Mouse (Mus musculus): ENCODE data around the gene 4930590J08Rik. TPM values are rescaled to one million over a fixed set of nuclear protein-coding genes. Genes with fewer than 3 reads are reported as not detected.
"Not testable (repeated sequence)": the region's sequence is repeated elsewhere in the genome, so short reads cannot be mapped to it uniquely, and the experiment has no call there.

4930590J08Rik gene
- polyA plus RNA-seq, 1 experiment from 2014 or later: 0.29 TPM

GRCm38 (mm10) chr6:91896783-91897182 is 5.8 kb upstream of the 4930590J08Rik start:
- H3K4me3 ChIP-seq: no peak overlapping the region
- no peaks in the 10 kb centered on the region for H3K27me3 ChIP-seq
- no peak overlapping the region for H3K9ac ChIP-seq
- WGBS: 90% methylated on average over 3 of the region's 3 CpGs
- H3K4me2 ChIP-seq: no peak overlapping the region
- H3K9me3 ChIP-seq: no peaks in the 10 kb centered on the region
- peaks cover 84% of the 10 kb centered on the region for H3K36me3 ChIP-seq
- ATAC-seq (ENCODE audit: borderline replicate concordance, extremely low read depth, low FRiP score, low TSS enrichment): no peak
- H3K27ac ChIP-seq: no peak overlapping the region
- H3K4me1 ChIP-seq: no peaks in the 10 kb centered on the region

- Histone ChIP-seq H3K9me3 (no peaks in the 10 kb centered on the region), H3K4me1 (no peaks in the 10 kb centered on the region), H3K4me2 (no peak overlapping the region), H3K27ac (no peak overlapping the region), H3K27me3 (no peaks in the 10 kb centered on the region), H3K4me3 (no peak overlapping the region), H3K9ac (no peak overlapping the region), H3K36me3 (peaks cover 50% of the 10 kb centered on the region)
- peak; percentile 57; the same call in 1 of the 2 replicates for ATAC-seq (ENCODE audit: borderline replicate concordance, extremely low read depth, low FRiP score, low TSS enrichment)
- 33% methylated on average over 5 of the region's 5 CpGs for WGBS
These were observed 1.1 kb upstream of the 4930590J08Rik start for GRCm38 (mm10) chr6:91901505-91901904.

- H3K9me3 ChIP-seq: no peaks in the 10 kb centered on the region
- 84% methylated on average over 10 of the region's 10 CpGs for WGBS
- H3K4me3 ChIP-seq: no peak overlapping the region
- H3K27ac ChIP-seq: no peak overlapping the region
- H3K36me3 ChIP-seq: no peaks in the 10 kb centered on the region
- no peaks in the 10 kb centered on the region for H3K4me1 ChIP-seq
- H3K27me3 ChIP-seq: no peaks in the 10 kb centered on the region
- no peak overlapping the region for H3K9ac ChIP-seq
- no peak for ATAC-seq (ENCODE audit: borderline replicate concordance, extremely low read depth, low FRiP score, low TSS enrichment)
- no peak overlapping the region for H3K4me2 ChIP-seq
These were observed 11.4 kb downstream of the 4930590J08Rik start for GRCm38 (mm10) chr6:91914011-91914410.

- no peak overlapping the region for H3K27ac ChIP-seq
- no peak overlapping the region for H3K4me2 ChIP-seq
- no peak overlapping the region for H3K4me3 ChIP-seq
- ATAC-seq (ENCODE audit: borderline replicate concordance, extremely low read depth, low FRiP score, low TSS enrichment): no peak
- no peak overlapping the region for H3K9ac ChIP-seq
- H3K4me1 ChIP-seq: no peaks in the 10 kb centered on the region
- H3K27me3 ChIP-seq: no peaks in the 10 kb centered on the region
- WGBS: 41% methylated on average over 4 of the region's 4 CpGs
- H3K36me3 ChIP-seq: no peaks in the 10 kb centered on the region
- H3K9me3 ChIP-seq: no peaks in the 10 kb centered on the region
These were observed 14.7 kb downstream of the 4930590J08Rik start for GRCm38 (mm10) chr6:91917286-91917685.

GRCm38 (mm10) chr6:91917716-91918115 is 15.1 kb downstream of the 4930590J08Rik start:
- Histone ChIP-seq H3K27ac (no peak overlapping the region), H3K27me3 (no peaks in the 10 kb centered on the region), H3K9ac (no peak overlapping the region), H3K4me2 (no peak overlapping the region), H3K9me3 (no peaks in the 10 kb centered on the region), H3K4me1 (no peaks in the 10 kb centered on the region), H3K36me3 (no peaks in the 10 kb centered on the region), H3K4me3 (no peak overlapping the region)
- 79% methylated on average over 11 of the region's 11 CpGs for WGBS
- ATAC-seq (ENCODE audit: borderline replicate concordance, extremely low read depth, low FRiP score, low TSS enrichment): no peak

GRCm38 (mm10) chr6:91931231-91931630 is 28.6 kb downstream of the 4930590J08Rik start:
- Histone ChIP-seq H3K4me2 (no peak overlapping the region), H3K27me3 (no peaks in the 10 kb centered on the region), H3K9me3 (no peaks in the 10 kb centered on the region), H3K27ac (peak overlapping the region; percentile 36; the same call in 1 of the 2 replicates), H3K9ac (no peak overlapping the region), H3K4me1 (peaks cover 13% of the 10 kb centered on the region; the same call in 1 of the 2 replicates), H3K36me3 (no peaks in the 10 kb centered on the region), H3K4me3 (no peak overlapping the region)
- WGBS: 38% methylated on average over 5 of the region's 5 CpGs
- no peak for ATAC-seq (ENCODE audit: borderline replicate concordance, extremely low read depth, low FRiP score, low TSS enrichment)

- Histone ChIP-seq H3K4me3 (no peak overlapping the region), H3K27ac (no peak overlapping the region), H3K9ac (no peak overlapping the region), H3K27me3 (no peaks in the 10 kb centered on the region), H3K9me3 (no peaks in the 10 kb centered on the region), H3K4me2 (no peak overlapping the region), H3K36me3 (no peaks in the 10 kb centered on the region), H3K4me1 (0 out of 2 replicates have a peak, but pooled peaks cover 3% of the 10 kb centered on the region)
- 24% methylated on average over 4 of the region's 4 CpGs for WGBS
- ATAC-seq (ENCODE audit: borderline replicate concordance, extremely low read depth, low FRiP score, low TSS enrichment): peak; percentile 88; the same call in 1 of the 2 replicates
These were observed 35.9 kb downstream of the 4930590J08Rik start for GRCm38 (mm10) chr6:91938491-91938890.

GRCm38 (mm10) chr6:91948426-91948825 is 45.8 kb downstream of the 4930590J08Rik start:
- 54% methylated on average over 2 of the region's 2 CpGs for whole genome bisulfite sequencing
- ATAC-seq (ENCODE audit: borderline replicate concordance, extremely low read depth, low FRiP score, low TSS enrichment): no peak
- H3K36me3 ChIP-seq: no peaks in the 10 kb centered on the region
- H3K9ac ChIP-seq: no peak overlapping the region
- no peak overlapping the region for H3K27ac ChIP-seq
- no peaks in the 10 kb centered on the region for H3K4me1 ChIP-seq
- H3K9me3 ChIP-seq: no peaks in the 10 kb centered on the region
- no peak overlapping the region for H3K4me3 ChIP-seq
- H3K27me3 ChIP-seq: no peaks in the 10 kb centered on the region
- no peak overlapping the region for H3K4me2 ChIP-seq

GRCm38 (mm10) chr6:91958015-91958414 is 55.4 kb downstream of the 4930590J08Rik start:
- peaks cover 16% of the 10 kb centered on the region for H3K4me1 ChIP-seq
- not testable (repeated sequence) for H3K9me3 ChIP-seq; H3K4me3 ChIP-seq; H3K9ac ChIP-seq; H3K4me2 ChIP-seq; H3K27ac ChIP-seq; H3K36me3 ChIP-seq; ATAC-seq (ENCODE audit: borderline replicate concordance, extremely low read depth, low FRiP score, low TSS enrichment); H3K27me3 ChIP-seq
- WGBS: 24% methylated on average over 2 of the region's 8 CpGs

- H3K4me3 ChIP-seq: 0 out of 2 replicates have a peak overlapping the region, but pooled peaks have one; percentile 8
- peaks cover 21% of the 10 kb centered on the region for H3K4me1 ChIP-seq
- H3K9me3 ChIP-seq: no peaks in the 10 kb centered on the region
- no peaks in the 10 kb centered on the region for H3K27me3 ChIP-seq
- no peaks in the 10 kb centered on the region for H3K36me3 ChIP-seq
- no peak overlapping the region for H3K9ac ChIP-seq
- peak overlapping the region; percentile 86 for H3K27ac ChIP-seq
- peak overlapping the region; percentile 36 for H3K4me2 ChIP-seq
- 15% methylated on average over 8 of the region's 8 CpGs for WGBS
- ATAC-seq (ENCODE audit: borderline replicate concordance, extremely low read depth, low FRiP score, low TSS enrichment): peak; percentile 80
These were observed 57.6 kb downstream of the 4930590J08Rik start for GRCm38 (mm10) chr6:91960028-91960811.

GRCm38 (mm10) chr6:91963429-91963828 is 60.8 kb downstream of the 4930590J08Rik start:
- no peaks in the 10 kb centered on the region for H3K9me3 ChIP-seq
- no peak for ATAC-seq (ENCODE audit: borderline replicate concordance, extremely low read depth, low FRiP score, low TSS enrichment)
- no peaks in the 10 kb centered on the region for H3K27me3 ChIP-seq
- H3K4me3 ChIP-seq: no peak overlapping the region
- no peak overlapping the region for H3K9ac ChIP-seq
- WGBS: 18% methylated on average over 4 of the region's 4 CpGs
- peaks cover 21% of the 10 kb centered on the region for H3K4me1 ChIP-seq
- H3K27ac ChIP-seq: no peak overlapping the region
- no peak overlapping the region for H3K4me2 ChIP-seq
- no peaks in the 10 kb centered on the region for H3K36me3 ChIP-seq

- H3K9me3 ChIP-seq: no peaks in the 10 kb centered on the region
- H3K9ac ChIP-seq: no peak overlapping the region
- WGBS: 82% methylated on average over 8 of the region's 8 CpGs
- H3K27ac ChIP-seq: no peak overlapping the region
- H3K4me3 ChIP-seq: no peak overlapping the region
- H3K36me3 ChIP-seq: no peaks in the 10 kb centered on the region
- peaks cover 18% of the 10 kb centered on the region for H3K4me1 ChIP-seq
- no peaks in the 10 kb centered on the region for H3K27me3 ChIP-seq
- ATAC-seq (ENCODE audit: borderline replicate concordance, extremely low read depth, low FRiP score, low TSS enrichment): no peak
- no peak overlapping the region for H3K4me2 ChIP-seq
These were observed 62.5 kb downstream of the 4930590J08Rik start for GRCm38 (mm10) chr6:91965060-91965459.

All from lung, embryonic 15.5 days (tissue).